Mouse (Mus musculus) spleen, adult 2 months (tissue): ENCODE measurements around the gene Prph.

Source experiments
- CTCF ChIP-seq: fragments of 200-500 bp; IDR thresholded peaks from 2 replicates; pipeline ENCODE4 v1.5.1; 2011; ENCODE audit warnings: mild to moderate bottlenecking, inconsistent platforms; ENCODE audit not compliant: insufficient read depth, insufficient read length, insufficient replicate concordance; ENCODE audit errors: extremely low read depth
- POLR2A ChIP-seq: fragments of 200-500 bp; IDR thresholded peaks from 2 replicates; pipeline ENCODE4 v1.6.1; 2011; ENCODE audit warnings: low read depth, low read length, inconsistent platforms

DNA sequence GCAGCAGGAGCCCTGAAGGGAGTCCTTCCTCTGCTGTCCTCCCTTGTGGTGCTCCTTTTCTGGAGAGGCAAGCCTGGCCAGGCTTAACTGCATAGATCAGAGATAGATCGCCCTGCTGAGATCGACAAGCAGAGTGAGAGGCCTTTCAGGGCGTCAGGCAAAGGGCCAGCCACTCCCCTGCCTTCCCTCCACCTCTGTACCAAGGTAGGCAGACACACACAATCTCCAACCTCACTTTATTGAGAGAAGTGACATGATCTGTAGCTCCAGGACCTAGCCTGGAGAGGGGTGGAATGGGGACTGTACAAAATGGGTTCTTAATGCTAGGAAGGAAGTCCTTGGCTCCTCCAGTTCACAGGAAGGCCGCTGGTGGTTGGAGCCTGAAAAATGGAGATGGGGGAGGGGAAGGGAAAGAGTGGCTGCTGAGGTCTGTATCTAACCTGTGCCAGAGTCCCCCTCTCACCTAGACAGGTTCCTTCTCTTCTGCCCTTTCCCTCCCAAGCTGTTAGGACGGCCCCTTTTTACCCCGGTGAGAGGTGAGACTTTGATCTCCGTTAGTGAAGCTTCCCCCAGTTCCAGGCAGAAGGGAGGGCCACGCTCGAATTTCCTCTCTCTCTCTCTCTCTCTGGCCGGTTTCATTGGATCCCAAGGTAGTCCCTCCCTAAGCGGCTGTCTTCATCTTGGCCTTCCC is 29.0 kb downstream of the Prph start:
- TF ChIP-seq POLR2A (no peak), CTCF (no peak)
